Mouse (Mus musculus): ENCODE measurements around the gene Gars. TPM values are rescaled to one million over a fixed set of nuclear protein-coding genes. Genes with fewer than 3 reads are reported as not detected.

The Gars gene
- total RNA-seq, 2 experiments from 2014 or later, result 23.6 to 41.8 TPM

DNA sequence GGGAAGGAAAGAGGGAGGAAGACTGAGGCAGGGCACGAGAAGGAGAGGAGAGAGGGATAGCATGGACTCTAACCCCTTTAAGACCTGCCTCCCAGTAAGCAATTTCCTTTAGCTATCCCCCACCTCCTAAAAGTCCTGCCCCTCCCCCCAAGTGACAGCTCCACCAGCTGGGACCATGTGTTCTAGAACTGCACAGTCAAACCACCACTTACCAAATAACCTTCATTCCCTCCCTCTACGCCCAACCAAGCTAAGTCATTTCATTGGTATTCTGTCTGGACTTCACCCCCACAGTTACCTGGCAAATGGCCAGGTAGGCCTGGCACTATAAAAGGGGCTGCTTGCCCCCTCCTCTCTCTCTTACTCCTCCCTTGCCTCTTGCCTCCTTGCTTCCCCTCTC is 10.2 kb upstream of the Gars start:
- ATAC-seq (replicated peaks; ENCODE audit: low FRiP score, poor library complexity, severe bottlenecking), result no peak

- ATAC-seq (replicated peaks; ENCODE audit: low FRiP score, poor library complexity, severe bottlenecking), result no peak
Measured at GRCm38 (mm10) chr6:55036731-55037130, 1.1 kb upstream of the Gars start.

DNA sequence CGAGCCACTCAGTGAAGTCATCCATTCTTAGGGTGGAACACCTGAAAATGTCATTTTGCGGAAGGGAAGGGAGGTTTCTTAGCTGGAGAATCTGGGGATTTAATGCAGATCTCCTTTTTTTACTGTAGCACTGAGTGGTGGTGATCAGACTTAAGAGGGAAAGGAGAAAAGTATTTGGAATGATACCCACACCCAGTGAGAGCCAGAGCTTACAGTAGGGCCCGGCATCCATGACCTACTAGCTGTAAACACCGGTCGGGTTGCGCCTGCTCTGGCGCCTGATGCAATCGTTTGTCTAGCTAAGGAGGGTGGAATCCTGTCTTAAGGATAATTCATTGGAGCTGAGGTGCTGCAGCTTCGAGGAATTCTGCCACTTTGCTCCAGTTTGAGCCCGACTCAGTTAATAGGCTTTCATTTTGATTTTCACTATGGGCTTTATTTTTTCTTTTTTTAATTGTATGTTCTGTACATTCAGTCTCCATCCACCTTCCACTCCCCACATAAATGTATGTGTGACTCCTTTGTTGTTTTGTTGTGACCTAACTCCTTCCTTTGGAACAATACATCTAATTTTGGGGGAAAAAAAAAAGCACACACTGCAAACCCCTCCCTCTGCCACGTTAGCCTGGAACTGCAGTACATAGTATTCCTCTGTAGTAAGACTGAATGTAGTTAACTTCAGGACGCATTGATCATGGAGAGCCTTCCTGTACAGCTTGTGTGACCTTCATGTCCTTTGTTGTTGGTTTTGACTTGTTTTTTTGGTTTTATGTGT is 1.1 kb downstream of the Gars start:
- peak; percentile 75 for ATAC-seq (replicated peaks; ENCODE audit: low FRiP score, poor library complexity, severe bottlenecking)

DNA sequence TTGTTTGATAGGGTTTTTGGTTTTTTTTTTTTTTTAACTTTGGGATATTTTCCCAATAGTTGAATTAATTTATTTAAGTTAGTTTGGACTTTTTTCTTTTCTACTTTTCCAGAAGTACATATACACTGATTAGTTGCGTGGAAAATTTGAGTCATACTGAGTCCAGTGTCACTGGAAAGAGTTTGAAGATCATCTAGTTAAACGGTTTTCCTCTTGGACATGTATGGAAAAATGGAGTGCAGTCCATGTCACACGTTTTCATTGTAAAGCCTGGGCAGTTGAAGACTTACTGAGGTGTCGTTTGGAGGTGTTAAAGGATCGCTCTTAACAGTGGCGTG is 1.6 kb downstream of the Gars start:
- no peak for ATAC-seq (replicated peaks; ENCODE audit: low FRiP score, poor library complexity, severe bottlenecking)

- no peak for ATAC-seq (replicated peaks; ENCODE audit: low FRiP score, poor library complexity, severe bottlenecking)
Measured at GRCm38 (mm10) chr6:55040031-55040430, 2.2 kb downstream of the Gars start.

- ATAC-seq (replicated peaks; ENCODE audit: low FRiP score, poor library complexity, severe bottlenecking), result no peak
Measured at GRCm38 (mm10) chr6:55043206-55043605, 5.4 kb downstream of the Gars start.

DNA sequence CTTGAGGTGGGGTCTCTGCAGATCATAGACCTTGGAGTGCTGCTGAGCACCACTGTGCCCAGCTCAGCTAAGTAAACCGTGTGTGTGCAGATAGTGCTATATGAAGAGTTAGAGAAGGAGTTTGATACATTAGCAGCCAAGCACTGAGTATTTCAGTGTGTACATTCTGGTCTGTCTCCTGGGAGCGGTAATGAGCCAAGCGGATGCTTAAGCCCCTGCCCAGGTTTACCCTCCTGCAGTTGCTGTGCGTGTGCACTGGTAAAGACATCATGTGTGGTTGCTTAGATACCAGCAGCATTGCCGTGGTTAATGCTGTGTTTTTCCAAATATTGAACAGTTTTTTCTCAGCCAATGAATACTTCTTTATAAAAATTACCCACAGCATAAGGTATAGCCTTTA is 6.7 kb downstream of the Gars start:
- no peak for ATAC-seq (replicated peaks; ENCODE audit: low FRiP score, poor library complexity, severe bottlenecking)

- no peak for ATAC-seq (replicated peaks; ENCODE audit: low FRiP score, poor library complexity, severe bottlenecking)
Measured at GRCm38 (mm10) chr6:55045326-55045725, 7.5 kb downstream of the Gars start.

GRCm38 (mm10) chr6:55049186-55049585 is 11.4 kb downstream of the Gars start:
- no peak for ATAC-seq (replicated peaks; ENCODE audit: low FRiP score, poor library complexity, severe bottlenecking)

- no peak for ATAC-seq (replicated peaks; ENCODE audit: low FRiP score, poor library complexity, severe bottlenecking)
Measured at GRCm38 (mm10) chr6:55054491-55054890, 16.7 kb downstream of the Gars start.

- no peak for ATAC-seq (replicated peaks; ENCODE audit: low FRiP score, poor library complexity, severe bottlenecking)
Measured at GRCm38 (mm10) chr6:55057427-55057826, 19.6 kb downstream of the Gars start.

DNA sequence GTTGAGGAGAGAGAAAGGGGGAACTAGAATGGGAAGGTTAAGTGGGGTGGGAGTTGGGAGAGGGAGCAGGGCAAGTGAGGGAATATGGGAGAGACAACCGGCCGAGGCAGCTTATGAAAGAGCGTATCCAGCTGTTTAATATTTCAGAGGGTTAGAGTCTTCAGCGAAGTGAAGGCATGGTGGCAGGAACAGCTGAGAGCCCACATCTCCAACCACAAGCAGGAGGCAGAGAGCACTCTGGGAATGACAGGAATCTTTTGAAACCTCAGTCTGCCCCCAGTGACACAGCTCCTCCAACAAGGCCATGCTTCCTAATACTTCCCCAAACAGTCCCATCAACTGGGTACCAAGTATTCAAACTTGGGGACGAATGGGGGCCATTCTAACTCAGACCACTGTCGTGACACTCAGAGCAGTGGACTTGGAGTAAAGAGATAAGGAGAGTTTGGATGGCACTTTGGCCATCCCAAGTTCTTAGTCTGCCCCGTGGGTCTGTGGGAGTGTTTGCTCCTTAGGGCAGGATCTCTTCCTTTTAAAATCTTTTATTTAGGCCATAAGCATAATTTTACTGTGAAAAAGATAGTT is 22.5 kb downstream of the Gars start:
- no peak for ATAC-seq (replicated peaks; ENCODE audit: low FRiP score, poor library complexity, severe bottlenecking)

DNA sequence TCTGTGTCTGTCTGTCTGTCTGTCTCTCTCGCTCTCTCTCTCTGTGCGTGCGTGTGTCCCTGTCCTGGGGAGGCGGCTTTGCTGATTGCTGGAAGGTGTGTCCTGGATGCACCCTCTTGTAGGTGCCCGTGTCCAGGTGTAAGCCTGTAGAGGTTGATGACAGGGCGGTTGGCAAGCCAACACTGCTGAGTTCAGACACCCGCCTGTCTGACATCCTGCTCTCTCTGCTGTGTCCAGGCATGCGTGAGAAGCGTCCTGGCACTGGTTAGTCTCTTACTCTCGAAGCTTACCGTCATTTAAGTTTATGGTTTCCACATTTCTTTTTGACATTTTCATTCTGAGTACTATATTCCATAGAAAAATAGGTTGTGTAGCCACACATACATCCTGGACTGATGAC is 23.5 kb downstream of the Gars start:
- no peak for ATAC-seq (replicated peaks; ENCODE audit: low FRiP score, poor library complexity, severe bottlenecking)

GRCm38 (mm10) chr6:55062200-55062599 is 24.4 kb downstream of the Gars start:
- no peak for ATAC-seq (replicated peaks; ENCODE audit: low FRiP score, poor library complexity, severe bottlenecking)

GRCm38 (mm10) chr6:55063793-55064476 is 26.1 kb downstream of the Gars start:
- no peak for ATAC-seq (replicated peaks; ENCODE audit: low FRiP score, poor library complexity, severe bottlenecking)

- ATAC-seq (replicated peaks; ENCODE audit: low FRiP score, poor library complexity, severe bottlenecking), result no peak
Measured at GRCm38 (mm10) chr6:55064477-55064827, 26.6 kb downstream of the Gars start.

DNA sequence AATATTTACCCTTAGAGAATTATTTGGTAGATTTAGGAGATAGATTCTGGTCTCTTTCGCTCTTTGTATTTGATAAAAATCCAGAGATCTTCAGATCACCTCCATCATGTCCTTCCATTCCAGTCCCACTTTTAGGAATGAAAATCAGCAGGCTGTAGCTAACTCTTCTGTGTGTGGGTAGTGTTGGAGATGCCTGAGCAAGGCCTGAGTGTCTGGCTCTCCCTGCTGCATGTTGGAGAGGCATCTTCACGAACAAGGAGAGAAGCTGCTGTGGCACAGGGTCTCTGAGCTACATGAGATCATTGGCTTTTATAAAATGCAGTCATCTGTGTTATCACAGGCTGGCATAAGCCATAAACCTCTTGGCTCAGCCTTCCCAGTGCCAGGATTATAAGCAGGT is 28.1 kb downstream of the Gars start:
- ATAC-seq (replicated peaks; ENCODE audit: low FRiP score, poor library complexity, severe bottlenecking), result no peak

- ATAC-seq (replicated peaks; ENCODE audit: low FRiP score, poor library complexity, severe bottlenecking), result no peak
Measured at GRCm38 (mm10) chr6:55076561-55077255, 38.9 kb downstream of the Gars start.

GRCm38 (mm10) chr6:55081379-55081778 is 43.6 kb downstream of the Gars start:
- ATAC-seq (replicated peaks; ENCODE audit: low FRiP score, poor library complexity, severe bottlenecking), result no peak

GRCm38 (mm10) chr6:55082261-55083051 is 44.6 kb downstream of the Gars start:
- ATAC-seq (replicated peaks; ENCODE audit: low FRiP score, poor library complexity, severe bottlenecking), result no peak
